Mouse (Mus musculus): Measurements from ENCODE around the gene Cracr2a. TPM values are rescaled to one million over a fixed set of nuclear protein-coding genes. Genes with fewer than 3 reads are reported as not detected.

The Cracr2a gene
- polyA plus RNA-seq, 1 experiment from 2014 or later, result 1.6 TPM

DNA sequence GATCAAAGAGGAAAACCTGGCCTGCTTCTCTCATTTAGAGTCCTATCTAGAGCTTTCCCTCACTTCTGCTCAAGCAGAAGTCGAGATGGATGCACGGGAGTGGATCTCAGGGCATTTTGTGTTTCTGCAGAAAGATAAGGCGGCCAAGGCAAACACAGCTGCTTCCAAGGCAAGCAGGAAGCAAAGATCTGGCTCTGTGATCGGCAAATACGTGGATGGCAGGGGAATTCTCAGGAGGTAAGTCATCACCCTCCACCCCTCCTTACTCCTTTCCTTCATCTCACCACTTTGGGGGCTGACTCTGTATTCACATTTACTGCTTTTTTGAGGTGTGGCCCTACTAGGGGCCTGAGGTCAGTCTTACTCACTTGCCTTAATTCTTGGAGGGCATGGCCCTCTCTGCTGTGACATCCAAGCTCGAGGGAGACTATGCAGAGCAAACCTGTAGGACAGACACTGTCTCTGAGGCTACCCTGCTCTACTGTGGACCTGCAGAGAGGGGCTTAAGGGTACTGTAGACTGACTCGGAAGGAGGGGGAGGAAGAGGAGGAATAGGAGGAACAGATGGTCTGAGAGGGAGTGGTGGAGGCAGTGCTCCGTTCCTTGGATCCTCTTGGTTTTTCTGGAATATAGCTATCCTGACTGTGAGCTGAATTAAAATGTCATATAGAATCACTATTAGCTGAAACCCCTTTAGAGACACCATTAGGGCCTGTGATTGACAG, 80.1 kb downstream of the Cracr2a start:
- Histone ChIP-seq H3K27me3 (no peaks in the 10 kb centered on the region; the same call in 1 of the 2 replicates), H3K9ac (no peak overlapping the region)
- WGBS, result 75% methylated on average over 8 of the region's 8 CpGs

DNA sequence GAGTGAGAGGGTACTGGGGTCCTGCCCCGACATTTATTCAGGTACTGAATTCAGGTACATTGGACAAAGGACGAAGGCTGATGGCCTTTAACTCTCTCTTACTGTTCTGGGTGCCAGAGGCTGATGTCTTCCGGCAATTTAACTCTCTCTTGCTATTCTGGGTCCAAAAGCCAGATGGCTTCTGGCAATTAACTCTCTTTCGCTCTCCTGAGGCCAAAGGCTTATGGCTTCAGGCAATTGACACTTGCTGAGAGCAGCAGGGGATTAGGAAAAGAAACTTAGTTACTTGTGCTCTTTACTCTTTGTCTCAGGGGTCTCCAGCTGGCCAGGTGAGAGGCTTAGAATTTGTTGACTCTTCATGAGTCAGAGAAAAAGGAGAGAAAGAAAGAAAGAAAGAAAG, 94.8 kb downstream of the Cracr2a start:
- no peak for ATAC-seq (ENCODE audit: low FRiP score, low read depth)
- 18% methylated on average over 4 of the region's 4 CpGs for WGBS
- H3K9ac ChIP-seq, result no peak overlapping the region

More for the DNA sequence above, 80.1 kb downstream of the Cracr2a start:
- H3K4me1 ChIP-seq, result no peaks in the 10 kb centered on the region
- no peak overlapping the region for H3K27ac ChIP-seq
- H3K36me3 ChIP-seq, result no peaks in the 10 kb centered on the region
- no peak overlapping the region for H3K4me3 ChIP-seq
- H3K9me3 ChIP-seq, result no peaks in the 10 kb centered on the region
- ATAC-seq (ENCODE audit: low FRiP score, low read depth), result no peak
- no peak overlapping the region for H3K4me2 ChIP-seq (replicated peaks)

DNA sequence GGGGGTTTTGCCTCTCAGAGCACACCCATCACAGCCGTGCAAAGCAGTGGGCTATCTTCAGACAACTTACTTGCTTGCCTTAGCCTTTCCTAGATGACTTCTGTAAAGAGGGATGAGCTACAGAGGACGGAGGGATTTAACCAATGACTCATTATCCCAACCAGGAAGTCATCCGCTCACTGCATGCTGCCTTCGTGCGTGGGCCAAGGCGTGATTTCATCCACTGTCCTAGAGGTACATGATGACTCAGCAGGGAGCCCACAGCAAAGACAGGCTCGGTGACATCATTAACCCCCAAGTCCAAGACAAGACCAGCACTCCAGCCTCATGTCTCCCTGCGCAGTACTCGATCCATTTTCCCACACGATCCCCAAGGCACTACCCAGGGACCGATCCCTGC, 96.0 kb downstream of the Cracr2a start:
- Histone ChIP-seq H3K4me3 (no peak overlapping the region), H3K36me3 (no peaks in the 10 kb centered on the region), H3K4me2 (replicated peaks) (no peak overlapping the region), H3K27me3 (0 out of 2 replicates have a peak, but pooled peaks cover 2% of the 10 kb centered on the region), H3K9ac (no peak overlapping the region), H3K4me1 (peaks cover 12% of the 10 kb centered on the region), H3K27ac (no peak overlapping the region), H3K9me3 (peaks cover 9% of the 10 kb centered on the region; the same call in 1 of the 2 replicates)
- WGBS, result 92% methylated on average over 11 of the region's 11 CpGs
- no peak for ATAC-seq (ENCODE audit: low FRiP score, low read depth)

More for the DNA sequence above, 94.8 kb downstream of the Cracr2a start:
- H3K27ac ChIP-seq, result no peak overlapping the region
- H3K4me1 ChIP-seq, result peaks cover 12% of the 10 kb centered on the region
- no peak overlapping the region for H3K4me2 ChIP-seq (replicated peaks)
- H3K9me3 ChIP-seq, result peaks cover 9% of the 10 kb centered on the region; the same call in 1 of the 2 replicates
- H3K27me3 ChIP-seq, result 0 out of 2 replicates have a peak, but pooled peaks cover 2% of the 10 kb centered on the region
- no peaks in the 10 kb centered on the region for H3K36me3 ChIP-seq
- no peak overlapping the region for H3K4me3 ChIP-seq

DNA sequence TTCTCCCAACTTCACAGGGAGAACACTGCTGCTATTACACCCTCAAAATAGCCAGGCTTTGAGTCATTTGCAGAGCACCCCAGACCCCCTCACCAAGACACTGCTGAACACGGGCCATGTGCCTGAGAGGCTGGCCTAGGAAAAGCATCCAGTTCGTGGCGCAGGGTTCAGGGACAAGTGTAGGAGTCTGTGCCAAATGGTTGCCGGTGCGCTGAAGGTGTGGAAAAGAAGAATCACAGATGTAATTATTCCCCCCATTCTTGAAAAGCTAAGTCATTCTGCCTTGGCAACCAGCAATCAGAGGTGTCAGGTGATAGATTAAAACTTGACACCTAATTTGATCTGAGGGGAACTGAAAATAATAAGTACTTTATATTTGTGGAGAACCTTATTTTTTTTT, 98.3 kb downstream of the Cracr2a start:
- Histone ChIP-seq H3K4me1 (peaks cover 21% of the 10 kb centered on the region), H3K27me3 (0 out of 2 replicates have a peak, but pooled peaks cover 5% of the 10 kb centered on the region), H3K9me3 (no peaks in the 10 kb centered on the region), H3K9ac (no peak overlapping the region), H3K36me3 (no peaks in the 10 kb centered on the region), H3K27ac (no peak overlapping the region), H3K4me3 (no peak overlapping the region), H3K4me2 (replicated peaks) (no peak overlapping the region)
- no peak for ATAC-seq (ENCODE audit: low FRiP score, low read depth)
- 52% methylated on average over 5 of the region's 5 CpGs for WGBS

DNA sequence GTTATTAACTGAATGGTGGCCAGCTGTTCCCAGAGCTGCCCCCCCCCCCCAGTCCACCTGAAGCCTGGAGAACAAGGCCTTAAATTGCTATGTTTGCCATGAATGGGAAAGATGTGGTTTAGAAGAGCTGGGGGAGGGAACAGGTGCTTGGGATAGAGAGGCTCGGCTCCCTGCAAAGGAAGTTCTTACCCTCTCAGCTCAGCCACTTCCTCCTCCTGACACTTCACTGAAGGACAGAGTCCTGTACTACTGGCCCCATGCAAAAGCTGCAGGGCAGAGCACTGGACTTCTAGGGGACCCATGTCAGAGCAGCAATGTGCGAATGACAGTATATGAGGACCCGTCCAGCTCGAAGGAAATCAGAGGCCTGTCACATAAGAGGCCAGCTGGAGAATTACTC, 98.8 kb downstream of the Cracr2a start:
- 63% methylated on average over 4 of the region's 4 CpGs for WGBS
- H3K9ac ChIP-seq, result no peak overlapping the region
- no peak; the same call in 1 of the 2 replicates for ATAC-seq (ENCODE audit: low FRiP score, low read depth)
- H3K4me3 ChIP-seq, result no peak overlapping the region
- no peaks in the 10 kb centered on the region for H3K36me3 ChIP-seq
- no peaks in the 10 kb centered on the region for H3K9me3 ChIP-seq
- no peak overlapping the region for H3K4me2 ChIP-seq (replicated peaks)
- peaks cover 23% of the 10 kb centered on the region for H3K4me1 ChIP-seq
- no peak overlapping the region for H3K27ac ChIP-seq
- H3K27me3 ChIP-seq, result 0 out of 2 replicates have a peak, but pooled peaks cover 5% of the 10 kb centered on the region

DNA sequence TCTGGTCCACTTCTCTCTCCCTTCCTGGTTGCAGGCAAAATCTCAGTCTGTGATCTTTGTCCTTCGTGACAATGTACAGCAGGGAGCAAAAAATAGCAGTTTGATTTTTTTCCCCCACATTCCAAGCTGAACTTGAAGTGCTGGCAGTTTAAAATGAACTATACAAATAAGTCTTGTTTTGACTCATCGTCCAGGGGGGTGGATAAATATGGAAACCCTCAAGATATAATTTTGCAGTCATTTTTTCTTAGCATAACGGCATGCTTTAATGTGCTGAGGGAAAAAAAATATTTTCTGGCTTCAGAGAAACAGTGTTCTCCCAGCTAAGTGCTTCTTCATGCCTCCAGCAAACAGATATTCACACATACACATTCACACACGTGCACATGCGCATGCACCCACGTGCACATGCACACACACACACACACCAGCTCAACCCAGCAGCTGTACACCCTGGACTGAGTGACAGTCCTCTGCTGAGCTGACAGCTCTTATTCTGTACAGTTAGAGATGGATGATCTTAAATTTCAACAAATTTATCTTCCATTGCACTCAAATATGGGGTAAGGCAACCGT, 100.7 kb downstream of the Cracr2a start:
- H3K9ac ChIP-seq, result no peak overlapping the region
- no peaks in the 10 kb centered on the region for H3K36me3 ChIP-seq
- no peak overlapping the region for H3K4me3 ChIP-seq
- H3K4me2 ChIP-seq (replicated peaks), result no peak overlapping the region
- H3K4me1 ChIP-seq, result peaks cover 23% of the 10 kb centered on the region
- ATAC-seq (ENCODE audit: low FRiP score, low read depth), result no peak
- H3K9me3 ChIP-seq, result no peaks in the 10 kb centered on the region
- H3K27me3 ChIP-seq, result peaks cover 6% of the 10 kb centered on the region; the same call in 1 of the 2 replicates
- no peak overlapping the region for H3K27ac ChIP-seq
- WGBS, result 77% methylated on average over 7 of the region's 7 CpGs

DNA sequence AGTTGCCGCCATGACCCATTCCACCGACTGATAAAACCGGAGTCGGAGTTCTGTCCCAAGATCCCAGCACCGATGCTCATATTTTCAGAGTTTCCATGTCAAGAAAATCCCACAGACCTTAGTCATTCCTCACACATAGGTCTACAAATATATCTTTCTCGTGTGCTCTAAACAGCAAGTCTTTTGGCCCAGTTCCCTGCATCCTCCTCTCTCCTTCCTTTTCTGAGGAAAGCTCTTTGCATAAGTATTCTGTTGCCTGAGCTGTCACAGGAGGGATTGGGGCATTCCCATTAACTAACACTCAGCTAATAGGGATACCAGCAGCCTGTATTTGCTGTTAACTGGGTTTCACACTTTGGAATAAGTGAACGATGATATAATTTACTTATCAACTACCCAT, 102.1 kb downstream of the Cracr2a start:
- no peak overlapping the region for H3K27ac ChIP-seq
- ATAC-seq (ENCODE audit: low FRiP score, low read depth), result no peak
- WGBS, result 74% methylated on average over 7 of the region's 7 CpGs

DNA sequence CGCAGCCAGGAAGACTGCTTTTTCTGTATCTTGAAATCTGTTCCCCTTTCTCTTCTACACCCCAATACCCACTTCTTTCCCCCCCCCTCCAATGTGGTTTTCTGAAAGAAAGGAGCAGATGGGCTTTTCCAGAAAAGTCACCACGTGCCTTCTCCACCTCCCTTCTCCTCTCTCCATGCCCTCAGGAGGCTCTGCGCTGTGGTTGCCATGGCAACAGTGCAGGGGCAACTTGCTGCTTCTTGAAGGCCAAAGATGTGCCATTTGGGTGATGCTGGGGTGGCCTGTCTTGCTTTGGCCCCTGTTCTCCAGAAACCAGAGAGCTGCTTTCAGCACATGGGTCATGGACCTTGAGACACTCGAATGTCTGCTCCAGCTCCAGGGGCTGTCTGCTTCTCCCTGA, 108.2 kb downstream of the Cracr2a start:
- 76% methylated on average over 4 of the region's 4 CpGs for WGBS
- no peaks in the 10 kb centered on the region for H3K36me3 ChIP-seq
- H3K9ac ChIP-seq, result no peak overlapping the region
- no peak overlapping the region for H3K4me2 ChIP-seq (replicated peaks)
- H3K4me3 ChIP-seq, result no peak overlapping the region
- no peaks in the 10 kb centered on the region for H3K9me3 ChIP-seq
- H3K4me1 ChIP-seq, result peaks cover 4% of the 10 kb centered on the region
- ATAC-seq (ENCODE audit: low FRiP score, low read depth), result no peak
- H3K27ac ChIP-seq, result no peak overlapping the region
- H3K27me3 ChIP-seq, result peaks cover 13% of the 10 kb centered on the region; the same call in 1 of the 2 replicates

More for the DNA sequence above, 102.1 kb downstream of the Cracr2a start:
- Histone ChIP-seq H3K27me3 (peaks cover 10% of the 10 kb centered on the region; the same call in 1 of the 2 replicates), H3K4me1 (peaks cover 23% of the 10 kb centered on the region), H3K4me2 (replicated peaks) (no peak overlapping the region), H3K36me3 (no peaks in the 10 kb centered on the region), H3K9me3 (no peaks in the 10 kb centered on the region), H3K4me3 (no peak overlapping the region), H3K9ac (no peak overlapping the region)

DNA sequence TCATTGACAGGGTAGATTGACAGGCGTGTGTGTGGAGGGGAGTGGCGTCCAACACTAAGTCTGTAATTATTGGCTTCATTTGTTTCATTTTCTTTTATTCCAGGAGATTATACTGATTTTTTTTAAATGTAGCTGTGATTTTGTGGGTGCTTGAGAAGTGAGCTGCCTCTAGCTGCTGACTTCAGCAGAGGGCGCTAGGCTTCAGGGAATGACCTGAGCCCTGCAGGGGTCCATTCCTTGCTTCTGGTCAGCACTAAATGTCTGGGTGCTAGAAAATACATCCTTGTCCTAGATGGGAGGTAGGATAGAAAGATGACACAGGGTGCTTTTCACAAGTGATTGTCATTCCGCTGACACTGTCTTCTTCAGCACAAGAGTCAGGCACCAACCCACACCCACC, 108.9 kb downstream of the Cracr2a start:
- Histone ChIP-seq H3K27ac (no peak overlapping the region), H3K9me3 (no peaks in the 10 kb centered on the region), H3K4me3 (no peak overlapping the region), H3K4me2 (replicated peaks) (no peak overlapping the region), H3K4me1 (no peaks in the 10 kb centered on the region), H3K36me3 (no peaks in the 10 kb centered on the region), H3K9ac (no peak overlapping the region), H3K27me3 (peaks cover 13% of the 10 kb centered on the region; the same call in 1 of the 2 replicates)
- ATAC-seq (ENCODE audit: low FRiP score, low read depth), result no peak
- 95% methylated on average over 4 of the region's 4 CpGs for WGBS

DNA sequence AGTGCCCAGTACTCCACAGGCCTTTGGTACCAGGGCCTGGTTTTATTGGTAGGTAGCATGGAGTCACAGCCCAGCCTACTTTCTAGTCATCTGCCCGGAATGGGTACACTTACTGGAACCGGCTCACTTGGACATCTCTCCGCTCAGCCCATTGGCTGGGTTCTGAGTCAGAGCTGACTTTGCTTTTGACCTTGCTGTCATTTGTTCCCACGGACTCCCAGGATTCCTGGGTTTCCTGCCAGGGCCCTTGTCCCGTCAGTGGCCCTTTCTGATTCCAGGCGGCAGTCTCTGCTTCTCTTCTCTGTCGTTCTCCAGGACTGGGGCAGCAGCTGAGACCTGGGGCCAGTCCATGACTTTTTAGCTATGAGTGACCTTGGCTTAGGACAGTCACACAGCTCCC, 110.9 kb downstream of the Cracr2a start:
- H3K27me3 ChIP-seq, result peaks cover 10% of the 10 kb centered on the region; the same call in 1 of the 2 replicates
- no peak for ATAC-seq (ENCODE audit: low FRiP score, low read depth)
- H3K4me2 ChIP-seq (replicated peaks), result no peak overlapping the region
- no peaks in the 10 kb centered on the region for H3K36me3 ChIP-seq
- WGBS, result 82% methylated on average over 7 of the region's 7 CpGs
- no peaks in the 10 kb centered on the region for H3K4me1 ChIP-seq
- H3K9ac ChIP-seq, result no peak overlapping the region
- H3K4me3 ChIP-seq, result no peak overlapping the region
- no peaks in the 10 kb centered on the region for H3K9me3 ChIP-seq
- H3K27ac ChIP-seq, result no peak overlapping the region

DNA sequence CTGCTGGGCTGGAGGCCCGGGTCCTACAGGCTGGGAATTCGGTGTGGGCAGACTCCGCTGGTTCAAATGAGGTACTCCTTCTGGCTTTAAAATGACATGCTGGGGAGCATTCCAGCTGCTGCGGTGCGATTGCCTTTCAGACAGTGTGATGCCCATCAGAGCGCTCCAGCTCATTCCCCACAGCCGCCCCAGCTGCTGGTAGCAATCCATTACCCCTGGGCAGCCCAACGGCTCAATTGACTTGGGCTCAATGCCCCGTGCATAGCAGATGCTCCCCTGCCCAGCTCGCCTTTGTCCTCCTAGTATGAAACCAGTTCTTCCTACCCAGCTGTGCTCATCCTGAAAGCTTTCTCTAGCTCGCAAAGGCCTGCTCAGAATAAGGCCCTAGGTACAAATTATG, 115.7 kb downstream of the Cracr2a start:
- WGBS, result 82% methylated on average over 11 of the region's 11 CpGs
- Histone ChIP-seq H3K36me3 (no peaks in the 10 kb centered on the region), H3K4me1 (no peaks in the 10 kb centered on the region), H3K9ac (no peak overlapping the region), H3K4me2 (replicated peaks) (no peak overlapping the region), H3K27ac (no peak overlapping the region), H3K4me3 (no peak overlapping the region), H3K27me3 (0 out of 2 replicates have a peak, but pooled peaks cover 3% of the 10 kb centered on the region), H3K9me3 (no peaks in the 10 kb centered on the region)
- ATAC-seq (ENCODE audit: low FRiP score, low read depth), result no peak

DNA sequence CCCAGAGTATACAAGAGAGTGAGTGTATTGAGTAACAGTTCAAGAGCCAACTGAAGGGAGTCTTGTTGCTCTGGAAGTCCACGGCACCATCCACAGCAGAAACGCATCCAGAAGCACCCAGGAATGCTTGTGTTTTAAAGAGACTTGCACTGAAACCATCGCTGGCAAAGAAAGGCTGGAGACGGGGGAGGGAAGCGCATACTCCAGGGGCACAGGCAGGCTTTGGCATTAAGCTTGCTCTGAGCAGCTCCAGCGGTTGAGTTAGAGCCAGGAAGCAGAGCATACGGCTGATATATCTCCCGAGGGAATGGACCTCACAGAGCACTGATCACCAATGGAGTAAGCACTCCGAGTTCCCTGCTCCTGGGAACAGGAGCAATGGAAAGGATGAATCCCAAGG, 117.2 kb downstream of the Cracr2a start:
- ATAC-seq (ENCODE audit: low FRiP score, low read depth), result no peak
- no peak overlapping the region for H3K9ac ChIP-seq
- H3K4me1 ChIP-seq, result no peaks in the 10 kb centered on the region
- no peaks in the 10 kb centered on the region for H3K9me3 ChIP-seq
- WGBS, result 66% methylated on average over 9 of the region's 9 CpGs
- no peaks in the 10 kb centered on the region for H3K36me3 ChIP-seq
- 0 out of 2 replicates have a peak, but pooled peaks cover 3% of the 10 kb centered on the region for H3K27me3 ChIP-seq
- no peak overlapping the region for H3K4me2 ChIP-seq (replicated peaks)
- H3K4me3 ChIP-seq, result no peak overlapping the region
- H3K27ac ChIP-seq, result no peak overlapping the region

Data from limb, embryonic 13.5 days (tissue).